Comparison of ENCODE assay signal across 15 mouse cellular contexts in genomic region chr9:35328503-35328902, GRCm38 (mm10).
DNase-seq lines count a peak whose midpoint lies in the region; ATAC-seq and TF ChIP-seq lines count a peak whose summit lies in the region.
"Had no signal": no experiment of that assay in that cellular context is flagged by ENCODE, and none has a peak within 500 bp of the region (broad histone marks: within the 10 kb centered on the region; RNA-seq: fewer than 3 reads in every experiment).

No protein-coding gene starts in this region.

- H3K36me3 ChIP-seq in heart, embryonic 11.5 days (ENCODE audit: control insufficient read depth, insufficient read depth, low read length) = no peaks in the 10 kb centered on the region
- no peaks in the 10 kb centered on the region for H3K36me3 ChIP-seq in lung, postnatal 0 days (ENCODE audit: insufficient read depth, low read length)
- no peaks in the 10 kb centered on the region for H3K36me3 ChIP-seq in limb, embryonic 10.5 days
- H3K36me3 ChIP-seq in intestine, embryonic 15.5 days = no peaks in the 10 kb centered on the region
- H3K36me3 ChIP-seq: hindbrain, embryonic 13.5 days; liver, embryonic 13.5 days; neural tube, embryonic 13.5 days had no signal

- H3K9ac ChIP-seq in heart, embryonic 11.5 days (ENCODE audit: low read depth, low read length) = no peak overlapping the region
- no peak overlapping the region for H3K9ac ChIP-seq in lung, postnatal 0 days (replicated peaks; ENCODE audit: low read depth)
- no peak overlapping the region for H3K9ac ChIP-seq in intestine, embryonic 15.5 days
- H3K9ac ChIP-seq: hindbrain, embryonic 13.5 days; liver, embryonic 13.5 days; neural tube, embryonic 13.5 days had no signal

- intact Hi-C loops in heart, postnatal 10 days (cut with DNase I) = no loop called here

- no peak for TF ChIP-seq CTCF in lung, postnatal 0 days (IDR thresholded peaks at IDR 0.05)

- H3K9me3 ChIP-seq in heart, embryonic 11.5 days (replicated peaks; ENCODE audit: control insufficient read depth, low read length) = no peaks in the 10 kb centered on the region
- no peaks in the 10 kb centered on the region for H3K9me3 ChIP-seq in lung, postnatal 0 days (ENCODE audit: low read length)
- no peaks in the 10 kb centered on the region for H3K9me3 ChIP-seq in limb, embryonic 10.5 days (replicated peaks)
- no peaks in the 10 kb centered on the region for H3K9me3 ChIP-seq in intestine, embryonic 15.5 days
- H3K9me3 ChIP-seq: hindbrain, embryonic 13.5 days; liver, embryonic 13.5 days; megakaryocyte, embryonic 14.5 days; neural tube, embryonic 13.5 days had no signal

- H3K4me3 ChIP-seq in heart, embryonic 11.5 days (ENCODE audit: low read depth, low read length) = no peak overlapping the region
- no peak overlapping the region for H3K4me3 ChIP-seq in lung, postnatal 0 days (ENCODE audit: low read depth, low read length)
- peak overlapping the region; percentile 1; the same call in 1 of the 2 replicates for H3K4me3 ChIP-seq in limb, embryonic 10.5 days
- no peak overlapping the region for H3K4me3 ChIP-seq in intestine, embryonic 15.5 days (replicated peaks)
- H3K4me3 ChIP-seq: hindbrain, embryonic 13.5 days; liver, embryonic 13.5 days; megakaryocyte, embryonic 14.5 days; neural tube, embryonic 13.5 days had no signal

- WGBS in heart, embryonic 11.5 days (ENCODE audit: insufficient replicate concordance) = 44% methylated on average over 6 of the region's 6 CpGs
- 31% methylated on average over 6 of the region's 6 CpGs for WGBS in lung, postnatal 0 days
- 24% methylated on average over 6 of the region's 6 CpGs for WGBS in limb, embryonic 10.5 days
- 39% methylated on average over 6 of the region's 6 CpGs for WGBS in intestine, embryonic 15.5 days

- TF ChIP-seq EP300 in lung, postnatal 0 days (IDR thresholded peaks at IDR 0.05) = no peak

- H3K27ac ChIP-seq in heart, embryonic 11.5 days (ENCODE audit: low read depth, low read length) = no peak overlapping the region
- H3K27ac ChIP-seq in lung, postnatal 0 days (ENCODE audit: low read length) = no peak overlapping the region
- H3K27ac ChIP-seq in limb, embryonic 10.5 days = peak overlapping the region; percentile 86
- no peak overlapping the region for H3K27ac ChIP-seq in intestine, embryonic 15.5 days
- H3K27ac ChIP-seq: hindbrain, embryonic 13.5 days; liver, embryonic 13.5 days; neural tube, embryonic 13.5 days had no signal

- H3K4me2 ChIP-seq in heart, embryonic 11.5 days = no peak overlapping the region
- H3K4me2 ChIP-seq in lung, postnatal 0 days (replicated peaks; ENCODE audit: low read depth, low read length) = no peak overlapping the region
- H3K4me2 ChIP-seq in intestine, embryonic 15.5 days (replicated peaks) = no peak overlapping the region
- H3K4me2 ChIP-seq: hindbrain, embryonic 13.5 days; liver, embryonic 13.5 days; neural tube, embryonic 13.5 days had no signal

- H3K4me1 ChIP-seq in heart, embryonic 11.5 days (ENCODE audit: control insufficient read depth, insufficient read depth, low read length) = peaks cover 17% of the 10 kb centered on the region
- no peaks in the 10 kb centered on the region for H3K4me1 ChIP-seq in lung, postnatal 0 days (ENCODE audit: insufficient read depth, low read depth, low read length)
- peaks cover 98% of the 10 kb centered on the region for H3K4me1 ChIP-seq in limb, embryonic 10.5 days
- peaks cover 45% of the 10 kb centered on the region for H3K4me1 ChIP-seq in intestine, embryonic 15.5 days (replicated peaks)
- H3K4me1 ChIP-seq: liver, embryonic 13.5 days; megakaryocyte, embryonic 14.5 days had no signal

- ATAC-seq in heart, embryonic 11.5 days (replicated peaks; ENCODE audit: insufficient number of reproducible peaks, low FRiP score, low TSS enrichment) = no peak
- ATAC-seq in lung, postnatal 0 days = peak; percentile 21; the same call in 1 of the 2 replicates
- no peak for ATAC-seq in intestine, embryonic 15.5 days

- DNase-seq in heart, postnatal 10 days = peak; percentile 64 to 69
- DNase-seq in lung, postnatal 0 days (ENCODE audit: low spot score) = peak; percentile 42
- DNase-seq in lung, adult 18-20 months = no peak
- no peak for DNase-seq in limb, embryonic 10.5 days (ENCODE audit: low spot score)
- DNase-seq in layer of hippocampus, adult 18-20 months (ENCODE audit: low spot score in 2 of 2) = no peak
- DNase-seq: cerebellum, adult 2 months; liver, embryonic 13.5 days; midbrain, embryonic 14.5 days; right cerebral cortex, adult 18-20 months; thymus, postnatal 14 days had no signal

- no peaks in the 10 kb centered on the region for H3K27me3 ChIP-seq in heart, embryonic 11.5 days (ENCODE audit: control insufficient read depth, insufficient read depth, low read length)
- H3K27me3 ChIP-seq in lung, postnatal 0 days (replicated peaks; ENCODE audit: insufficient read depth, low read length) = 0 out of 2 replicates have a peak, but pooled peaks cover 3% of the 10 kb centered on the region
- peaks cover 16% of the 10 kb centered on the region for H3K27me3 ChIP-seq in limb, embryonic 10.5 days (ENCODE audit: low read depth, poor library complexity, severe bottlenecking)
- peaks cover 2% of the 10 kb centered on the region; the same call in 1 of the 2 replicates for H3K27me3 ChIP-seq in intestine, embryonic 15.5 days (replicated peaks)
- H3K27me3 ChIP-seq: liver, embryonic 13.5 days had no signal

Comparison
In these comparisons a context has a peak if more than half of its experiments do, and no peak if none do; other contexts are left out.
1. DNase-seq: peak in heart, postnatal 10 days (2 of 2) and lung, postnatal 0 days (single experiment); none in lung, adult 18-20 months (0 of 2), limb, embryonic 10.5 days (single experiment) and layer of hippocampus, adult 18-20 months (0 of 2).